Mouse (Mus musculus): ENCODE results near the gene Gm11037.

DNA sequence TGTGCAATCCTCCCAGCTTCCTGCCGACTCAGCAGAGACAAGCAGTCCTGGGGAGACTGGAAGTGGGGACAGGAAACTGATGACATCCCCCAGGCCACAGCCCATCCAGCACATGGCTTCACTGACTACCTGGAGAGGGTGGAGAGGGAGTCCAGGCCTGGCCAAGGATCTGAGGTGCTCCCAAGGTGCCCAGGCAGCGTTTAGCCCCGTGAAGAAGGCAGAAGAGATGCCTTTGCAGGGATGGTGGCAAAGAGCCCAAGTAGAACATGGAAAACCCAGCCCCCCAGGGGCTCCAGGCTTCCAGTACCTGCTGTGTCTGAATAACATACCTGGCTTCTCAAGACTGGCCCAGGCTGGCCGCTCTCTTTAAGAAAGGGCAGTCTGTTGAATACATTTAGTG is 44.7 kb upstream of the Gm11037 start:
- no peak for TF ChIP-seq CTCF (IDR thresholded peaks at IDR 0.05; ENCODE audit: low read depth, low read length)
- TF ChIP-seq POLR2A (IDR thresholded peaks at IDR 0.05; ENCODE audit: insufficient read depth, low read length): no peak
- TF ChIP-seq EP300 (IDR thresholded peaks at IDR 0.05; ENCODE audit: insufficient read depth, low read depth, low read length): no peak
